ENCODE assay signal across 9 mouse cellular contexts in the genomic region with DNA sequence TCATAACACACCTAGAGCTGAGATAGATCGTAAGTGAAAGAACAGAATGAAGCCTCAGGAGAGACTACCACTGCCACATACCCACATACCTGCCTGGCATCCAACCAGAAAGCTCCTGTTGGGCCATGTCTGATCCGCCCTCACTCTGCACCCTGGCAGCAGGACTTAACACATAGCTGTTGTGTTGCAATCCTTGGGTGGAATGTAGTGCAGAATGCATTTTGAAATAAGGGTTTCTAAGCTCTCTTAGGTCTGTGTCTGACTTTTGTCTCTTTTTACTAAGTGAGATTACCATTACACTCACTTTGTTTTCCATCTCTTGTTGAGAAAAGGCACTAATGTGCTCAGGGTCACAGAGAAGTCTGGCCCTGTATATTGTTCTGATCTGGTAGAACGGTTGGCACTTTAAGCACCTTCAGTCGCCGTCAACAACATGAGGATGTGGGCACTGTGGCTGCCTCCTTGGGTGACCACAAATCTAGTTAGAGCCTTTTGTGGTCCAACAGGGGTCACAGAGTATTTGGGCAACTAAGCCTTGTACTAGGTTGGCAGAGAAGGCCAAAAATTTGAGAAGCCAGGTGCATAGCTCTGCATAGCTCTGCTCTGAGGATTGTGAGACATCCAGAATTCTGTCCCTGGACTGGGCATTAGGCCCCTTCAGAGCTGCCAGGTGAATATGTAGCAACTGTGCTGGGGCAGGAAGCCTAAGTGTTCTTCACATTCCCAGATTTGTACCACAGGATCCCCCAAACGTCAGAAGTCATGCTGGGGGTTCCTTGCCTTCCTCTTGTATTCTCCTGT.
DNase-seq lines count a peak whose midpoint lies in the region; ATAC-seq and TF ChIP-seq lines count a peak whose summit lies in the region.
"Had no signal": no experiment of that assay in that cellular context is flagged by ENCODE, and none has a peak within 500 bp of the region (broad histone marks: within the 10 kb centered on the region; RNA-seq: fewer than 3 reads in every experiment).

No protein-coding gene starts in this region.

- TF ChIP-seq CTCF in lung, adult 2 months (IDR thresholded peaks at IDR 0.05; ENCODE audit: insufficient read depth, low read length), result no peak

- peaks cover 58% of the 10 kb centered on the region for H3K4me1 ChIP-seq in lung, adult 2 months (ENCODE audit: control insufficient read depth, insufficient read depth, low read length)
- H3K4me1 ChIP-seq in lung, embryonic 16.5 days (replicated peaks; ENCODE audit: control insufficient read depth, insufficient read depth, low read length), result peaks cover 37% of the 10 kb centered on the region

- intact Hi-C loops in heart, postnatal 36 days (cut with DNase I), result loop anchor here (2.0 kb wide), 1 partner anchor 73 kb away; no protein-coding TSS in a partner anchor

- peak; percentile 64; the same call in 1 of the 2 replicates for ATAC-seq in lung, embryonic 16.5 days (ENCODE audit: low read depth)

- peaks cover 7% of the 10 kb centered on the region for H3K36me3 ChIP-seq in lung, embryonic 16.5 days (ENCODE audit: control insufficient read depth, insufficient read depth, low read length)

- no peaks in the 10 kb centered on the region for H3K9me3 ChIP-seq in lung, embryonic 16.5 days (ENCODE audit: control insufficient read depth, low read length)
- H3K9me3 ChIP-seq: limb, embryonic 12.5 days had no signal

- no peaks in the 10 kb centered on the region for H3K27me3 ChIP-seq in lung, embryonic 16.5 days (ENCODE audit: control insufficient read depth, insufficient read depth, low read depth, low read length)
- H3K27me3 ChIP-seq: limb, embryonic 12.5 days had no signal

- WGBS in lung, adult 2 months, result 46% methylated on average over 6 of the region's 6 CpGs
- WGBS in lung, embryonic 16.5 days, result 73% methylated on average over 6 of the region's 6 CpGs

- DNase-seq in lung, adult 18-20 months, result peak; percentile 63 to 84
- DNase-seq in lung, adult 2 months, result no peak
- DNase-seq in cerebellum, postnatal 25 days, result peak; percentile 17 to 38
- DNase-seq in thymus, postnatal 14 days, result peak; percentile 44
- no peak for DNase-seq in heart, postnatal 36 days
- no peak for DNase-seq in adrenal gland, adult 18-20 months (ENCODE audit: low spot score in 2 of 2)
- DNase-seq: gastrocnemius, postnatal 36 days had no signal

- no peak overlapping the region for H3K4me3 ChIP-seq in lung, adult 2 months (replicated peaks; ENCODE audit: extremely low read depth, low read depth, low read length)
- no peak overlapping the region for H3K4me3 ChIP-seq in lung, embryonic 16.5 days (ENCODE audit: low read length)
- H3K4me3 ChIP-seq: limb, embryonic 12.5 days had no signal

- H3K4me2 ChIP-seq in lung, embryonic 16.5 days (ENCODE audit: low read depth, low read length), result no peak overlapping the region
- H3K4me2 ChIP-seq: limb, embryonic 12.5 days had no signal

- no peak overlapping the region for H3K9ac ChIP-seq in lung, embryonic 16.5 days (ENCODE audit: low read length)
- H3K9ac ChIP-seq: limb, embryonic 12.5 days had no signal

- TF ChIP-seq POLR2A in lung, adult 2 months (IDR thresholded peaks at IDR 0.05; ENCODE audit: borderline replicate concordance, extremely low read depth, low read depth, low read length), result no peak

- H3K27ac ChIP-seq in lung, embryonic 16.5 days (ENCODE audit: low read length), result 0 out of 2 replicates have a peak overlapping the region, but pooled peaks have one; percentile 5
- H3K27ac ChIP-seq: limb, embryonic 12.5 days had no signal

Comparison
In these comparisons a context has a peak if more than half of its experiments do, and no peak if none do; other contexts are left out.
1. DNase-seq: peak in lung, adult 18-20 months (2 of 2), cerebellum, postnatal 25 days (2 of 2) and thymus, postnatal 14 days (single experiment); none in lung, adult 2 months (single experiment), heart, postnatal 36 days (0 of 2) and adrenal gland, adult 18-20 months (0 of 2).